ENCODE assay signal across 8 mouse cellular contexts in genomic region chr10:6788517-6789237, GRCm38 (mm10). TPM values are rescaled to one million over a fixed set of nuclear protein-coding genes. Genes with fewer than 3 reads are reported as not detected.
DNase-seq lines count a peak whose midpoint lies in the region; ATAC-seq and TF ChIP-seq lines count a peak whose summit lies in the region.

No protein-coding gene starts in this region.

- DNase-seq in cerebellum, postnatal 10 days = peak; percentile 29 to 37
- DNase-seq in cerebellum, adult 9-11 months = no peak
- peak; percentile 22 for DNase-seq in 3T3-L1 (ENCODE audit: low read depth, low spot score)
- DNase-seq in heart, postnatal 10 days = peak; percentile 61 to 67
- DNase-seq in left cerebral cortex, adult 2 months (ENCODE audit: extremely low spot score in 1 of 2, low spot score in 2 of 2) = peak; percentile 13 to 16
- peak; percentile 66 for DNase-seq in neural tube, embryonic 10.5 days (ENCODE audit: extremely low spot score, low spot score)
- peak; percentile 1 for DNase-seq in thymus, postnatal 25 days

- H3K4me3 ChIP-seq in left cerebral cortex, adult 2 months = peak overlapping the region; percentile 48

- H3K27ac ChIP-seq in left cerebral cortex, adult 2 months = no peak overlapping the region

- intact Hi-C loops in heart, postnatal 10 days (cut with DNase I) = no loop called here
- intact Hi-C loops in left cerebral cortex, adult 2 months (cut with DNase I) = loop anchor here (2.0 kb wide), 2 partner anchors 754 to 942 kb away; no protein-coding TSS in a partner anchor

- ATAC-seq in common myeloid progenitor, adult 5-6 weeks (replicated peaks; ENCODE audit: low read depth, poor library complexity, severe bottlenecking) = peak; percentile 92

- no peak for TF ChIP-seq CTCF in left cerebral cortex, adult 2 months (IDR thresholded peaks at IDR 0.05)

RNA-seq across cellular contexts. Expression of gene Gm10945, which starts 27.1 kb away (rescaled TPM):
- total RNA-seq in common myeloid progenitor, adult 5-6 weeks (2017) = not detected in 2 replicates
- not detected for total RNA-seq in heart, postnatal 10 days (2021)
- total RNA-seq in left cerebral cortex, adult 2 months (2021) = not detected

RNA-seq across cellular contexts. Expression of gene Oprm1, which starts 30.4 kb away (rescaled TPM):
- total RNA-seq in common myeloid progenitor, adult 5-6 weeks (2017) = not detected in 2 replicates
- not detected for total RNA-seq in heart, postnatal 10 days (2021)
- total RNA-seq in left cerebral cortex, adult 2 months (2021) = 1 to 10 TPM; 7.6 to 9.3 TPM
